Mouse (Mus musculus) adipocyte (in vitro differentiated cells): Measurements from ENCODE around the gene Smim14.
"Not testable (repeated sequence)": the region's sequence is repeated elsewhere in the genome, so short reads cannot be mapped to it uniquely, and the experiment has no call there.

Experiments used
- DNase-seq: peaks from one replicate; pipeline ENCODE4 v3.0.0-alpha.2; 2016; ENCODE audit warnings: low spot score

The Smim14 gene

GRCm38 (mm10) chr5:65521803-65522202, 15.2 kb downstream of the Smim14 start:
- DNase-seq: no peak

DNA sequence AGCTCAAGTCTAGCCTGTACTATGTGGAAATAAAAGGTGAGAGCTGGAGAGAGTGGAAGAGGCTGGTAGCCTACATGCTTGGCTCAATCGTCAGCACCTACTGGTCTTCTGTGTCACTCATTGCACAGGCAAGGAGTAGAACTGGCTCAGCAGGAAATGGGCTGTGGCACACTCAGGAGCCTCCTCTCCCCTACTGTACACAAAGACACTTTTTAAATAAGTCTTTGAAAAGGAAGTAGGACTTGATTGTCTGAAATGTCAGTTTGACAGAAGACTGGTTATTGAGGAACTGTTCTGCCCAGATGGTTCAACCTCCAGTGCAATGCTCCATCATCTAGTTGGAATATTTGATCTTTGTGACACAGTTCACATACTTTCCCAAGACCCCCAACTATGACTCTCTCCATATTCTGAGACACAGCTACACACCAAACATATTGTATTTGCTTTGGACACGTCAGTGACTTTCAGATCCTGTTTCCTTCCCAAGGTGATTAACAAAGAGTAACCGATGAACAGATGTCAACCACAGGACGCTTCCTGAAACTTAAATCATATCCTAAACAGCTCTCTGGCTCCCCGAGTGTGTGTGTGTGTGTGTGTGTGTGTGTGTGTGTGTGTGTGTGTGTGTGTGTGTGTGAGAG, 22.2 kb downstream of the Smim14 start:
- no peak for DNase-seq

GRCm38 (mm10) chr5:65513506-65513905, 23.5 kb downstream of the Smim14 start:
- DNase-seq: peak; percentile 70

DNA sequence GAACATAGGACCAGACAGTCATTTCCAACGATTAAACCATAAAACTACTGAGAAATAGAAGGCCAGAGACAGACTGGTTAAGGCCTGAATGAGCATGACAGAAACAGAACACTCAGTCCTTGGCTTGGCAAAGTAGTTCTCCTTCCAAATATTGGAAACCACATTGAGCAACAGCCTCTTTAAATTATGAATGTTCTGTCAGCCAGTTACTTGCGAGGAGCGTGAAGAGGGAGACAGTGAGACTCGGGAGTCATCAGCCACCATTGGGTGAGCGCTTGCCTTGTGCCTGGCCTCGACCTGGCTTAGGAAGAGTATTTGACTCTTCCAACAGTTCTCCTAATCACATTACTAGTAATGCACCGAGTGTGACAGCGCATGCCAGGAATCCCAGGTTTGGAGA, 28.6 kb downstream of the Smim14 start:
- peak; percentile 95 for DNase-seq

DNA sequence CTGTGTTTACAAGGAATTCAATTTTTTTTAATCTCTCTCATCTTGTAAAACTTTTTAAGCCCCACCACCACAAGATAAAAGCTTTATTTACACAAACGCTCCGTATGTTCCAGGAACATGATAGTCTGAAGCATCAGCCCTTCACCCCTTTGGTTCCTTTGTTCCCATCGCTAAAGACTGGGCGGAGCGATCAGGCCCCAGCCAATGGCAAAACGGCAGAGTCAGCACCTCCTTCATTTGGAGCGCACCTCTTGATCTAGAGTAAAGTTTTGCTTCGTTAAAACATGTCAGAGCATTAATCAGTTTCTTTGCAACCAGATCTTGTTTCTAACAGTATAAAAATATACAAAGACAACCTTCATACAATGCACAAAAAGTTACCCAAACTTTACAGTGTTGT, 31.2 kb downstream of the Smim14 start:
- DNase-seq: no peak

DNA sequence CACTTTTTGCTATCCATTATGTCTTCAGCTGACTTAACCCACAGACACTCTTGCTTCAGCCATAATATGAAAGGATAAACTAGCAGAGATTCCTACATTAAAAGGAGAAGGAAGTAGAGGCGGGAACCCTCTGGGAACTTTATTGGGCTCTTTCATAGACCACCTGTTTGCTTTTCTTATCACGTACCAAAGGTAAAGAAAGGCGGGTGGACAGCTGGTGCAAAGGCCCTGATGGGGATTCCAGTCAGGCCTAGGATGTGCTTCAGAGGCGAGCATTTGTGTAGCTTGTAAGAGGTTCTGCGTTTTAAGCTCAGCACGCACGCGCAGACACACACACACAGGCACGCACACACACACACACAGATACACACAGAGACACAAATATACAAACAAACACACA, 35.6 kb downstream of the Smim14 start:
- no peak for DNase-seq

DNA sequence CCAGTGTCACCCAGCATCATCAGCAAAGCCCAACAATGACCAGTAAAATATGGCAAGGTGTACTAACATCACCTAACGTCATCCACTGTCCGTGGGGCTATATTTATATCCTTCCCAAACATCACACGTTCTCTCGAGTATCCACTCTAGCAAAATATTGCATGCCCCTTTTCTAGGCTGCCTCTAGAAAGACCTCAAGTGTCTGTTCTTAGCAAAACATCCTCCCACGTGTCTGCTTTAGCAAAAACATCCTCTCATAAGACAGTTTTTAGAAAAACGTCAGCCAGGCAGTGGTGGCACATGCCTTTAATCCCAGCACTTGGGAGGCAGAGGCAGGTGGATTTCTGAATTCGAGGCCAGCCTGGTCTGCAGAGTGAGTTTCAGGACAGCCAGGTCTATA, 36.8 kb downstream of the Smim14 start:
- DNase-seq: no peak

- peak; percentile 95 for DNase-seq
Observed at GRCm38 (mm10) chr5:65492716-65493531, 44.1 kb downstream of the Smim14 start, which contains the start of gene Gm43552. Gene Gm43552 (minus strand): TSS chr5:65492833.

DNA sequence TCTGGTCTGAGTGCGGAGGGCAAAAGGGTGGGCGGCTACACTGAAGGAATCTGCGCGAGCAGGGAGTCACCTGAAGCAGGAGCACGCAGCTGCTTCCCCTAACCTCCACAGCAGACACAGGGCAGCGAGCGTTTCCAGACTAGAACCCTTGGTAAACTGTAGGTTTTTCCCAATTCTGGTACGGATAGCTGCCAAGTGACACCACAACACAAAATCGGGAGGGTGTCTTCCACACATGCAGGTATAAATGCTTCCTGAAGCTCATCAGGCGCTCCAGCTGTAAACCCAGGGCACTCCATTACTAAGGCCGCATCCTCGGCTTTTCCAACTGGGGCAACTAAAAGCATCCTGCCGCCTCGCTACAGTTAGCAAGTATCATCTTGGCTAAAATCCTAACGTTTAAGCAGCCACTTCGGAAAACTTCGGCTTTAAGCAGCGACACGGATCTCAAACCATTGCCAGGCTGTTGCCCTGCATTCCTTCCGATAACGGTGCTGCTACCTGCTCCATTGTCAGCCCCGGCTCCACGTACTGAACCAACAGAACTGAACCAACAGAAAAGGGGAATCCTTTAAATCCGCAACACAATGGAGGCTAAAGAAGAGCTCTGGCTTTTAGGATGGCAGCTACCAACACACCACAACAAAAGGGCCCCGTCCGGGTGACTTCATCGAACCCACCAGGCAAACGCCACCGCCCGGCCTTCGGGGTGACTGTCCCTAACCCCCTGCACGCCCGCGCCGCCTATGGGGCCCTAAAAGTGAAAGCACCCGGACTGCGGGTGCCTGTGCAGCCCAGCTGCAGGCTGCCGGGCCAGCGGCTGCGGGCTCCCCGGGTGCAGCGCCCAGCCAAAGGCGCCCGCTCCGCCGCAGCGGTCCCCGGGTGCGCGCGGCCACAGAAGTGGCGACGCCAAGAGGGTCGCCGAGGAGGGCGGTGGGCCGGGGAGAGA, 44.9 kb downstream of the Smim14 start:
- peak; percentile 78 for DNase-seq

- peak; percentile 46 for DNase-seq
Observed at GRCm38 (mm10) chr5:65489830-65490229, 47.2 kb downstream of the Smim14 start.

- no peak for DNase-seq
Observed at GRCm38 (mm10) chr5:65488725-65489124, 48.3 kb downstream of the Smim14 start.

DNA sequence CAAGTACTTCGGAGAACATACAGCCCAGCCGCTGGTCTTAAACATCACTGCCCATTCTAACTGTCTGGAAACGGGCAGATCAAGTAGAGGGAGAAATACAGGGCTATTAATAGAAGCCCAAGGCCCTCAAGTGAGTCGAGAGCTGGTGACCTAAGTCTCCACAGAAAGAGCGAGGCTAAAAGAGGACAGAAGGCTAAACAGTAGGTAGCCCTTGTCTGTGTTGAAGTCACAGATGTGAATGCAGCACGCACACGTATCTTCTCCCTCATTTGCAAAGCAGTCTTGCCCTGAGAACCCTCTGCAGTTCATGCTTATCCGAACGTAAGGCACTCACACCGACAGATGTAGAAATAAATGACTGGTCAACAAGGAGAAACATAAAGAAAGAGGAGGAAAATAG, 49.6 kb downstream of the Smim14 start:
- DNase-seq: no peak

DNA sequence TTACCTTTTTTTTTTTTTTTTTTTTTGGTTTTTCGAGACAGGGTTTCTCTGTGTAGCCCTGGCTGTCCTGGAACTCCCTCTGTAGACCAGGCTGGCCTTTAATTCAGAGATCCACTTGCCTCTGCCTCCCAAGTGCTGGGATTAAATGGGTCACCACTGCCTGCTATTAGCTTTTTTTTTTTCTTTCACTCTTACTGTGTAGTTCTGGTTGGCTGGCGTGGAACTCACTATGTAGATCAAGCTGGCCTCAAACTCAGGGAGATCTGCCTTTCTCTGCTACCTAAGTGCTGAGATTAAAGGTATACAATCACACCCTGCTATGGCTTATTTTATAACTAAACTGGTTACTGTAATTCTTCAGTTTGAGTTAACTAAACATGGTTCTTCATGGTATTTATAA, 50.5 kb downstream of the Smim14 start:
- DNase-seq: no peak

DNA sequence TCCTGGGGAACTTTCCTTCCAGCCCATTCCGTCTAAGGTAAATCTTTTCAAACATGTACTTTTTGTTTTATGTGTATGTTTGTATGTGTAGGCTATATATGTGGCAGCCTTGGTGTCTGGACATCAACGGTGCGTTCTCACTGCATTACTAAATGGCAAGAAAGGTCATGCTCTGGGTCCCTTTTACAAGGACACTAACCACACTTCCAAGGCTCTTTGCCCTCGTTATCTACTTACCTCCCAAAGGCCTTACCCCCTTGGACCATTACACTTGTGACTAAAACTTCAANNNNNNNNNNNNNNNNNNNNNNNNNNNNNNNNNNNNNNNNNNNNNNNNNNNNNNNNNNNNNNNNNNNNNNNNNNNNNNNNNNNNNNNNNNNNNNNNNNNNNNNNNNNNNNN, 54.0 kb downstream of the Smim14 start:
- DNase-seq: no peak

DNA sequence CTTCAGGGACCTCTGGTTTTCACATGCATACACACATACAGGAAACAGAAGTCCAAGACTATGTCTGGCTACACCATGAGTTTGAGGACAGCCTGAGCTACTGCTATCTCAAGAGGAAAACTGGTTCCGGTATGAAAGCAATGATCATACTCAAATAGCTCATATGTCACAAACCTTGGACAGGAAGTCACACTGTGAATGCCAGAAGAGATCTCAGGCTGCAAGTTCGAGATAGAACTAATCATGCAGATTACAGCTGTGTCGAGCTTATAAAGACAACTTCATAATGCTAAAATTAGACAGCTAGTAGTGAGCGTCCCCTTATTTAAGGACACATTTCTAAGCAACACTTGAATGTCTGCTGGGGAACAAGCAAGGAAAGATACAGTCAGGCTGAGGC, 56.5 kb downstream of the Smim14 start:
- DNase-seq: no peak

DNA sequence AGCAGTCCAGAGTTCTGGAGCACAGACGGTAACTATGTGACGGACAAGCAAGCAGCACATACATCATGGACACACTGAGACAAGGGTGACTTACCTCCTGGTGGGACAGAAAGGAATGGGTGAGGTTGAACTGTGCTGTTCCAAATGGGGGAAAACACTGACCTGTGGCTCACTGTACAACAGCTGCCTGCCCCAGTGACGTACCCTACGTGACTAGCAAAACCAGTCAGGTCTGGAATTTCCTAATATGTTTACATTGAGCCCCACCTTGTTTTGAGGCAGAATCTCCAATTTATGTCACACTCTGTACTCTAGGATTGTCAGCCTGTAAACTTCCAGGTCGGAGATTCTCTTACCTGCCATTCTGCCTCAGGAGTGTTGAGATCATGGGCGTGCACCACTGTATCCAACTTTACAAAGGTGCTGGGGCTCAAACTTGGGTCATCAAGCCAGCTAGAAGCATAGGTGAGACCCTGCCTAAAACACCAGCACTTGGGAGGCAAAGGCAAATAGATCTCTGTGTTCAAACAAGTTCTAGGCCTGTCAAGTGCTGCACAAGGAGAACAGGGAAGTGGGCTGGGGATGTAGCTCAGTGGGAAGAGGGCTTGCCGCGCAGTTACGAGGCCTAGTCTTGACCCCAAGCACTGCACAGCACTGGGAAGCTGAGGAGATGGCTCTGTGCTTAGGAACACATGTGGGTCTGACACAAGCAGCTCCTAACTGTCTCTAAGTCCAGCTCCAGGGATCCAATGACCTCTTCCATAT, 57.1 kb downstream of the Smim14 start:
- DNase-seq: no peak

DNA sequence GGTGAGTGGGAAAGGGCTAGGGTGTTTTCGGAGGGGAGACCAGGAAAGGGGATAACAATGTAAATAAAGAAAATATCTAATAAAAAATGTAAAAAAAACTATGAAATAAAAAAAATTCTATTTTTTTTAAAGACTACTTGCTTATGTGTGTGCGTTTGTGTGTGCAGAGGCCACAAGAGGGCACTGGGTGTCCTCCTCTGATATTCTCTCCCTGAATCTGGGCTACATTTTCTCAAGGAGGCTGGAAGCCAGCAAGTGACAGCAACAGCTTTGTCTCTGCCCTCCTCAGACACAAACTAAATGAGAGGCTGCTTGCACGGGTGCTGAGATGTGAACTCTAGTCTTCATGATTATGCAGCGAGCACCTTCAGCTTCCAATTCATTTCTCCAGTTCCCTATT, 58.8 kb downstream of the Smim14 start:
- DNase-seq: peak; percentile 82

- DNase-seq: not testable (repeated sequence)
Observed at GRCm38 (mm10) chr5:65476739-65477138, 60.2 kb downstream of the Smim14 start.

DNA sequence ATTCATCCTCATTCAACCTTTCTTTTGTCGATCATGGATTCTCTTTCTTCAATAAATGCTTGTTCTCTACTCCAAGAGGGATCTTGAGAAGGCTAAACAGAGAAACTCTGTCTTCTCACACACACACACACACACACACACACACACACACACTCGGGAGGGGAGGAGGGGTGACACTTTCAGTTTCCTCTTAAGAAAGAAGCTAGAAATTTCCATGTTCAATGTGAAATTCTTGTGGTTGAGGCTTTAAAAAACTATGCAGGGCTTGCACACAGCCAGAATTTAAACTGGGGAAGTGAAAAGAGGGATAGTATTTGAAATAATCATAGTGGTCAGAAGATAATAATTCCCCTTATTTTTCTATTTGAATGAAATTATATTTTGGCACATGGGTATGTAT, 61.2 kb downstream of the Smim14 start:
- peak; percentile 41 for DNase-seq

GRCm38 (mm10) chr5:65469766-65470165, 67.2 kb downstream of the Smim14 start:
- peak; percentile 49 for DNase-seq

GRCm38 (mm10) chr5:65466911-65467310, 70.1 kb downstream of the Smim14 start:
- DNase-seq: no peak

DNA sequence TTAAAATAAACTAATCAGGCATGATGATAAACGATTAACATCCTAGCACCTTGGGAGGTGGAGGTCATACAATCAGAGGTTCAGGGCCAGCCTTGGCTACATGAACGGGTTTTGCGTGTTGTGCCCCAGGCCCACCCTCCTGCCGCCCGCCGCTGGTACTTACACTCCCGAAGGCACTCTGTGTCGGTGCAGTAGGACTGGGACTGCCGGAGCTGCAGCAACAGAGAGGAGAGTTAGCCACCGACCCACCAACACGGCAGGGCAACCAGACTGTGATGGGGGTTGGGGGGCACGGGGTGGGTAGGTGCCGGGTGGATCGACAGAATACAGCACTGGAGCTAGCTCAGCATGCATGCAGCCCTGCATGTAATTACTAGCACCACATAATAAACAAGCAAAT, 76.6 kb downstream of the Smim14 start:
- no peak for DNase-seq
